Mouse (Mus musculus): Measurements from ENCODE around the gene Ubp1.

Ubp1 gene

GRCm38 (mm10) chr9:113969399-113969798, 38.7 kb downstream of the Ubp1 start:
- no peak for DNase-seq (ENCODE audit: low spot score in 2 of 2)

GRCm38 (mm10) chr9:113970041-113970440, 39.3 kb downstream of the Ubp1 start:
- no peak for DNase-seq (ENCODE audit: low spot score in 2 of 2)

GRCm38 (mm10) chr9:113971615-113972014, 40.9 kb downstream of the Ubp1 start:
- DNase-seq (ENCODE audit: low spot score in 2 of 2): no peak

GRCm38 (mm10) chr9:113973857-113974256, 43.1 kb downstream of the Ubp1 start:
- DNase-seq (ENCODE audit: low spot score in 2 of 2): no peak

DNA sequence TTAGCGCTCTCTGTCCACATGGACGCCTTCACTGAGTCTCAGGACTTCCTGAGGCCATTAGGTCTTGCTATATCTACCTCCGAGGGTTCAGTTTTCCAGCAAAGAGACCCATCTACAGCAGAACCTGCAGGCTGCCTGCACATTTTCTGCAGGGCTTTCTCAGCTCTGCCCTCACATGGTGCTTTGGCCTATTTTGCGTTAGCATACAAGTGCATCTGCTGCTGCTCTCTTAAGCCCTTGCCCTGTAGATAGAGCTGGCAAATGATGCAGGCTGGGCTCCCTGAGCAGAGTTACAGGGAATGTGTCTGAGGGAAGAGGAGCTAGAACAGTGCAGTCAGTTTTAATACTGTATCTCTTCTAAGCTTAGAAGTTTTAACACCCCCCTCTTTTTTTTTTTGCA, 44.2 kb downstream of the Ubp1 start:
- DNase-seq (ENCODE audit: low spot score in 2 of 2): no peak

DNA sequence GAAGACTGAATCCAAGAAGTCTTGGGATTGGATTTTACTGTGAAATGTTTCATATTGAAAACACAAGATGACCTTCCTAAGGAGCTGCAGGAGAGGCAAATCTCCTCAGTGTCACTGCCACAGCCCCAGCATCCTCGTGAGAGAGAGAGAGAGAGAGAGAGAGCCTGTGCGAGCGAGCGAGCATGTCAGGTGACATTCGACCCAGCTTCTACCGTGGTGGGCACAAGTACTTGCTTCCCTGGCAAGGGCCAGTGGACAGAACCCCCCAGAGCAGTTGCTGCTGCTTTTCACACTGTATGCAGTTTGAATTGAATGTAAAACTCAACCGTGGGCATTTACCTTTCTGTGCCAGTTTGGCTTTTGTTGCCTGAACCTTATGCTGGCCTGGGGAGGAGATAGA, 44.7 kb downstream of the Ubp1 start:
- no peak for DNase-seq (ENCODE audit: low spot score in 2 of 2)

GRCm38 (mm10) chr9:113976264-113976663, 45.5 kb downstream of the Ubp1 start:
- DNase-seq (ENCODE audit: low spot score in 2 of 2): no peak

- no peak for DNase-seq (ENCODE audit: low spot score in 2 of 2)
These were observed 46.6 kb downstream of the Ubp1 start for GRCm38 (mm10) chr9:113977225-113977840.

DNA sequence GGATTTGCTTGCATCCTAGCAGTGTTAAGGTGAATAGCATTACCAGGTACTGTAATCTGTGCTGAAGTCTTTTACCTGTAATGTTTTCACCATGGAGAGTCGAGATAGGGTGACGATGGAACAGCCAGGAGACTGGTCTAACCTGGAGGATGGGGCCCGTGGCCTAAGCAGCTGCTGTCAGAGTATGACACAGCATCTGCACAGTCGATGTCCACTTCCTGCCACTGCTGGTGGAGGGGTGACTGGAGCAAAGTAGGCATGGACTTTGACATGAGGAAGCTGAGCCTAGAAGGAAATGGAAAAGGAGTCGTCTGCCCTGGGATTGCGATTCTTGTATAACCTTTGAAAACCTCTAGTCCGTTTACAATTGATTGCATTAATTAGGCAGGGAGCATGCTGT, 47.9 kb downstream of the Ubp1 start:
- no peak for DNase-seq (ENCODE audit: low spot score in 2 of 2)

GRCm38 (mm10) chr9:113979356-113979755, 48.6 kb downstream of the Ubp1 start:
- no peak for DNase-seq (ENCODE audit: low spot score in 2 of 2)

- peak in 1 of 2 experiments; percentile 47 for DNase-seq (ENCODE audit: low spot score in 2 of 2)
These were observed 50.6 kb downstream of the Ubp1 start for GRCm38 (mm10) chr9:113981099-113981880.

DNA sequence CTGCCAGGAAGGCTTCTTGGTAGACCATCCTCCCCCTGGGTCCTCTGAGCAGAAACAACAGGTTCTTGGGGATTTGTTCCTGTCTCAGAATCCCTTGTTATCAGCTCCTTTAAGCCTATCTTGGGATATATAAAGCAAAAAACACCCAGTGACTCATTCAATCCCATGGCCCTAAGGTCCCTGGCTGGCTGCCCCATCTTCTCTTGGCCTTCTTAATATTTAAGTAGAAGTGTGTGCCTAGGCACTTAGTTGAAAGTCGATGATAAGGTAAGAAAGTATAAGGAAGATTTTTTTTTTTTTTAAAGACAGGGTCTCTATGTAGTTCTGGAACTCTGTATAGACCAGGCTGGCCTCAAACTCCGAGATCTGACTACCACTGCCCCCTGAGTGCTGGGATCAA, 51.7 kb downstream of the Ubp1 start:
- DNase-seq (ENCODE audit: low spot score in 2 of 2): no peak

GRCm38 (mm10) chr9:113982883-113983670, 52.3 kb downstream of the Ubp1 start:
- DNase-seq (ENCODE audit: low spot score in 2 of 2): no peak

GRCm38 (mm10) chr9:113984946-113985620, 54.3 kb downstream of the Ubp1 start:
- no peak for DNase-seq (ENCODE audit: low spot score in 2 of 2)

- peak; percentile 85 to 86 for DNase-seq (ENCODE audit: low spot score in 2 of 2)
These were observed 60.0 kb downstream of the Ubp1 start for GRCm38 (mm10) chr9:113990547-113991248.

- DNase-seq (ENCODE audit: low spot score in 2 of 2): no peak
These were observed 62.1 kb downstream of the Ubp1 start for GRCm38 (mm10) chr9:113992810-113993209.

- DNase-seq (ENCODE audit: low spot score in 2 of 2): no peak
These were observed 67.6 kb downstream of the Ubp1 start for GRCm38 (mm10) chr9:113998311-113998710.

- DNase-seq (ENCODE audit: low spot score in 2 of 2): no peak
These were observed 76.1 kb downstream of the Ubp1 start for GRCm38 (mm10) chr9:114006801-114007200.

DNA sequence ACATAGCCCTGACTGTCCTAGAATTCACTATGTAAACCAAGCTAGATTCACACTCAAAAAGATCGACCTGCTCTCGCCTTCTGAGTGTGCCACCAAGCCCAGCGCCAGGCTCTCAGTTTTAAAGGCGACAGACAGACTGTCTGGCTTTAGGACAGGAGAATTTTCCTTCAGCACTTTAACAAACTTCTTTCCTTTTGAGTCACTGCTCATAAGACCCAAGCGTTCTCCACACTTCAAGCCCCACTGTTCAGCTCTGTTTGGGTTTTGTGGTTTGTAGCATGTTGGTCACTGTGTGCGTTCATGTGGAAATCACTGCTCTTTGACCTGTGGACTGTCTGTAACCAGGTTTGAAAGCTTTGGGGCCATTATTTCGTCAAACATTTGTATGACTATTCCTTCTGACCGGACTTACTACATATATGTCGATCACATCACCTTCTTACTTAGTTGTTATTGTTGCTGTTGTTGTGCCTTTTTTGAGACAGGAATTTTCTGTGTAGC, 77.2 kb downstream of the Ubp1 start:
- no peak for DNase-seq (ENCODE audit: low spot score in 2 of 2)

DNA sequence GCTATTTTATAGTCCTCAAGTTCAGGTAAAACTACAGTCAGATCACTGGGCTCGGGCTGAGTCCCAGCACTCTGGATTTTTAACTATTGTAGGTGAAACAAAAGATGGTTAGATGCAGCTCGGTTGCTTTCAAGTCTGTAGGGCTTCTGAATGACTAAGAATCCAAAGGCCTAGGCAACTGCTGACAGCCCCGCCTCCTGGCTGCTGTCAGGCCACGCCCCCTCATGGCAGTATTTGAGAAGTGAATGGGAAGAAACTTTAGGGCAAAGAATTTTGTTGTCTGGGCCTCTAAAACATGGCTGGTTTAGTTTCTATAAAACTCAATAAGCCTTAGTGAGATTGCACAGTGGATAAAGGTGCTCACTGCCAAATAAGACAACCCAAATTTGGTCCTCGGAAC, 78.8 kb downstream of the Ubp1 start:
- DNase-seq (ENCODE audit: low spot score in 2 of 2): no peak

DNA sequence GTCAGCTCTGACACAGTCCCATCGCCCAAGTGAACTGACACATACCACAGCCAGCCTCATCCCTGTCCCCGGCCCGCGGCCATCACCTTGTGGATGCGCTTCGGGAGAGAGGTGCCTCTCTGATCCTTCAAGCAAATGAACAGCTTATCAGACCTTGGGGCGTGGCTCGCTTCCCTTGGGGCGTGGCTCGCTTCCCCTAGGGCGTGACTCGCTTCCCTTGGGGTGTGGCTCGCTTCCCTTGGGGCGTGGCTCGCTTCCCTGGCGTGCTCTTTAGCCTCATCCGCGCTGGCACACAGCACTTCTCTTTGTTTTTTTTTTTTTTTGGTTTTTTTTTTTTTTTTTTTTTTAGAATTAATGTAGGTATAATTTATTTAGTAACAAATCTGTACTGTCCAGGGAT, 80.5 kb downstream of the Ubp1 start:
- DNase-seq (ENCODE audit: low spot score in 2 of 2): no peak

All from frontal cortex, postnatal 36 days (tissue).